Mouse (Mus musculus) gastrocnemius, adult 8-10 months (tissue): ENCODE measurements around the gene Notch2. TPM values are rescaled to one million over a fixed set of nuclear protein-coding genes. Genes with fewer than 3 reads are reported as not detected.

ENCODE experiments used
- DNase-seq, 2 experiments: peaks; one replicate each; pipeline ENCODE4 v3.0.0; 2022; ENCODE audit warnings: low spot score in 2 of 2
- total RNA-seq, 4 experiments: library from RNA; stranded (reverse); gene quantifications; 2 replicates each; pipeline ENCODE4 v1.2.4; 2022

Gene Notch2
- 1 to 10 TPM; 5.6 to 7.9 (median 6.9) TPM for total RNA-seq

GRCm38 (mm10) chr3:98013401-98014281 lies at the start of gene Notch2:
Gene Notch2, plus strand, starts transcription at chr3:98013527.
- peak; percentile 91 to 94 for DNase-seq

GRCm38 (mm10) chr3:97964878-97965353 lies 48.4 kb upstream of the Notch2 start:
- DNase-seq: peak; percentile 25 to 35

GRCm38 (mm10) chr3:97967627-97968026 lies 45.7 kb upstream of the Notch2 start:
- no peak for DNase-seq

GRCm38 (mm10) chr3:97968191-97968590 lies 45.1 kb upstream of the Notch2 start:
- DNase-seq: no peak

- DNase-seq: no peak
These were observed 44.3 kb upstream of the Notch2 start for GRCm38 (mm10) chr3:97969019-97969418.

GRCm38 (mm10) chr3:97971117-97971516 lies 42.2 kb upstream of the Notch2 start:
- no peak for DNase-seq

GRCm38 (mm10) chr3:97972200-97972599 lies 41.1 kb upstream of the Notch2 start:
- no peak for DNase-seq

- DNase-seq: no peak
These were observed 40.6 kb upstream of the Notch2 start for GRCm38 (mm10) chr3:97972707-97973106.

- no peak for DNase-seq
These were observed 40.0 kb upstream of the Notch2 start for GRCm38 (mm10) chr3:97973306-97973705.

GRCm38 (mm10) chr3:97974197-97974770 lies 39.0 kb upstream of the Notch2 start:
- no peak for DNase-seq

- no peak for DNase-seq
These were observed 36.6 kb upstream of the Notch2 start for GRCm38 (mm10) chr3:97976706-97977105.

GRCm38 (mm10) chr3:97978710-97979109 lies 34.6 kb upstream of the Notch2 start:
- DNase-seq: no peak

- DNase-seq: no peak
These were observed 32.5 kb upstream of the Notch2 start for GRCm38 (mm10) chr3:97980683-97981327.

GRCm38 (mm10) chr3:97981376-97981906 lies 31.9 kb upstream of the Notch2 start:
- DNase-seq: no peak

- DNase-seq: no peak
These were observed 28.3 kb upstream of the Notch2 start for GRCm38 (mm10) chr3:97984870-97985506.

- DNase-seq: no peak
These were observed 27.6 kb upstream of the Notch2 start for GRCm38 (mm10) chr3:97985691-97986090.

- no peak for DNase-seq
These were observed 26.2 kb upstream of the Notch2 start for GRCm38 (mm10) chr3:97987153-97987552.

- no peak for DNase-seq
These were observed 24.6 kb upstream of the Notch2 start for GRCm38 (mm10) chr3:97988756-97989155.

GRCm38 (mm10) chr3:97990576-97990975 lies 22.8 kb upstream of the Notch2 start:
- DNase-seq: no peak

GRCm38 (mm10) chr3:97992289-97992688 lies 21.0 kb upstream of the Notch2 start:
- DNase-seq: no peak

- DNase-seq: no peak
These were observed 20.1 kb upstream of the Notch2 start for GRCm38 (mm10) chr3:97993196-97993595.
